Mouse (Mus musculus): Measurements from ENCODE around the gene Mtx1.

DNA sequence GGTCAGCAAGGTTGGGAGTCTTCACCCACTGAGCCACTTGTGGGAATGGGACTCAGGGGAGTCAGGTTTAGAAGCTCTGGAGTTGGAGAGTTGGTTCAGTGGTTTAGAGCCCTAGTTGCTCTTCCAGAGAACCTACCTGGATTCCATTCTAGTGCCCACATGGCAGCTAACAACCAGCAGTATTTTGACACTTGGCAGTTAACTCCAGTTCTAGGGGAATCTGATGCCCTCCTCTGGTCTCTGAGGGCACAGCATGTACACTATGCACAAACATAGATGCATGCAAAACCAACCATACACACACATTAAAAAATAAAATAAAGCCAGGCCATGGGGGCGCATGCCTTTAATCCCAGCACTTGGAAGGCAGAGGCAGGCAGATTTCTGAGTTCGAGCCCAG is 33.0 kb downstream of the Mtx1 start:
- TF ChIP-seq CTCF (IDR thresholded peaks at IDR 0.05; ENCODE audit: extremely low read depth, insufficient read length, insufficient replicate concordance, low read depth, low read length) (peak; percentile 18; the same call in 1 of the 2 replicates), POLR2A (IDR thresholded peaks at IDR 0.05; ENCODE audit: low read depth, low read length) (no peak)

All from small intestine, adult 2 months (tissue).